ENCODE assay signal across 22 mouse cellular contexts in genomic region chr7:80775448-80775904, GRCm38 (mm10). TPM values are rescaled to one million over a fixed set of nuclear protein-coding genes. Genes with fewer than 3 reads are reported as not detected.
DNase-seq lines count a peak whose midpoint lies in the region; ATAC-seq and TF ChIP-seq lines count a peak whose summit lies in the region.
"Had no signal": no experiment of that assay in that cellular context is flagged by ENCODE, and none has a peak within 500 bp of the region (broad histone marks: within the 10 kb centered on the region; RNA-seq: fewer than 3 reads in every experiment).

No protein-coding gene starts in this region.

- DNase-seq in embryonic facial prominence, embryonic 10.5 days (ENCODE audit: low spot score): no peak
- no peak for DNase-seq in heart, embryonic 10.5 days (ENCODE audit: low spot score)
- no peak for DNase-seq in spleen, adult 2 months (ENCODE audit: low read depth in 1 of 2, low spot score in 2 of 2)
- DNase-seq in spleen, postnatal 10 days (ENCODE audit: low spot score in 2 of 2): no peak
- DNase-seq in stomach, postnatal 0 days (ENCODE audit: low spot score): no peak
- no peak for DNase-seq in lung, postnatal 36 days
- DNase-seq: adrenal gland, postnatal 14 days; cerebellum, adult 11-12 months; cerebellum, postnatal 14 days; embryo, embryonic 11 days; gastrocnemius, postnatal 36 days; kidney, adult 18-20 months; kidney, postnatal 14 days; lung, postnatal 10 days; retina, postnatal 1 day; thymus, adult 2 months had no signal

- no peak for TF ChIP-seq EP300 in stomach, postnatal 0 days (optimal IDR thresholded peaks at IDR 0.05)

- H3K9me3 ChIP-seq in embryonic facial prominence, embryonic 15.5 days (replicated peaks): no peaks in the 10 kb centered on the region
- H3K9me3 ChIP-seq in embryonic facial prominence, embryonic 10.5 days: no peaks in the 10 kb centered on the region
- H3K9me3 ChIP-seq in heart, embryonic 16.5 days (replicated peaks; ENCODE audit: control insufficient read depth, low read length): no peaks in the 10 kb centered on the region
- H3K9me3 ChIP-seq in heart, embryonic 10.5 days: no peaks in the 10 kb centered on the region
- H3K9me3 ChIP-seq in stomach, postnatal 0 days (ENCODE audit: control insufficient read depth, low read length): no peaks in the 10 kb centered on the region
- H3K9me3 ChIP-seq: heart, embryonic 12.5 days; limb, embryonic 12.5 days had no signal

- H3K4me3 ChIP-seq in embryonic facial prominence, embryonic 15.5 days (replicated peaks): no peak overlapping the region
- no peak overlapping the region for H3K4me3 ChIP-seq in embryonic facial prominence, embryonic 10.5 days
- H3K4me3 ChIP-seq in heart, embryonic 16.5 days (ENCODE audit: low read length): no peak overlapping the region
- H3K4me3 ChIP-seq in heart, embryonic 10.5 days: no peak overlapping the region
- no peak overlapping the region for H3K4me3 ChIP-seq in spleen, adult 2 months (ENCODE audit: extremely low read depth, insufficient read depth, insufficient read length)
- no peak overlapping the region for H3K4me3 ChIP-seq in stomach, postnatal 0 days (ENCODE audit: low read depth, low read length)
- H3K4me3 ChIP-seq: heart, embryonic 12.5 days; limb, embryonic 12.5 days had no signal

- no peak for TF ChIP-seq CTCF in spleen, adult 2 months (IDR thresholded peaks at IDR 0.05; ENCODE audit: extremely low read depth, insufficient read depth, insufficient read length, insufficient replicate concordance)
- no peak for TF ChIP-seq CTCF in stomach, postnatal 0 days (IDR thresholded peaks at IDR 0.05; ENCODE audit: low read depth)

- H3K4me2 ChIP-seq in embryonic facial prominence, embryonic 15.5 days (replicated peaks): no peak overlapping the region
- no peak overlapping the region for H3K4me2 ChIP-seq in heart, embryonic 16.5 days (ENCODE audit: low read depth, low read length)
- no peak overlapping the region for H3K4me2 ChIP-seq in stomach, postnatal 0 days (replicated peaks; ENCODE audit: low read depth)
- H3K4me2 ChIP-seq: heart, embryonic 12.5 days; limb, embryonic 12.5 days had no signal

- 0 out of 2 replicates have a peak overlapping the region, but pooled peaks have one; percentile 31 for H3K27ac ChIP-seq in embryonic facial prominence, embryonic 15.5 days (replicated peaks)
- no peak overlapping the region for H3K27ac ChIP-seq in embryonic facial prominence, embryonic 10.5 days (replicated peaks)
- 0 out of 2 replicates have a peak overlapping the region, but pooled peaks have one; percentile 34 for H3K27ac ChIP-seq in heart, embryonic 16.5 days (ENCODE audit: low read length)
- no peak overlapping the region for H3K27ac ChIP-seq in heart, embryonic 10.5 days
- H3K27ac ChIP-seq in spleen, adult 2 months (ENCODE audit: insufficient read depth, low read length): peak overlapping the region; percentile 75
- H3K27ac ChIP-seq in stomach, postnatal 0 days (replicated peaks): peak overlapping the region; percentile 35; the same call in 1 of the 2 replicates
- H3K27ac ChIP-seq: limb, embryonic 12.5 days; liver, embryonic 14.5 days had no signal

- no peak for TF ChIP-seq POLR2A in spleen, adult 2 months (IDR thresholded peaks at IDR 0.05; ENCODE audit: low read depth, low read length)

- peaks cover 35% of the 10 kb centered on the region for H3K4me1 ChIP-seq in embryonic facial prominence, embryonic 15.5 days
- H3K4me1 ChIP-seq in embryonic facial prominence, embryonic 10.5 days: peaks cover 6% of the 10 kb centered on the region; the same call in 1 of the 2 replicates
- peaks cover 31% of the 10 kb centered on the region for H3K4me1 ChIP-seq in heart, embryonic 16.5 days (ENCODE audit: control insufficient read depth, insufficient read depth, low read length)
- H3K4me1 ChIP-seq in heart, embryonic 10.5 days: peaks cover 28% of the 10 kb centered on the region
- H3K4me1 ChIP-seq in spleen, adult 2 months (ENCODE audit: control insufficient read depth, insufficient read depth, insufficient read length): peaks cover 48% of the 10 kb centered on the region
- H3K4me1 ChIP-seq in stomach, postnatal 0 days (replicated peaks; ENCODE audit: control insufficient read depth, insufficient read depth): peaks cover 5% of the 10 kb centered on the region; the same call in 1 of the 2 replicates

- H3K36me3 ChIP-seq in embryonic facial prominence, embryonic 15.5 days: no peaks in the 10 kb centered on the region
- H3K36me3 ChIP-seq in embryonic facial prominence, embryonic 10.5 days (replicated peaks): no peaks in the 10 kb centered on the region
- no peaks in the 10 kb centered on the region for H3K36me3 ChIP-seq in heart, embryonic 16.5 days (ENCODE audit: control insufficient read depth, insufficient read depth)
- H3K36me3 ChIP-seq in heart, embryonic 10.5 days: no peaks in the 10 kb centered on the region
- no peaks in the 10 kb centered on the region for H3K36me3 ChIP-seq in spleen, adult 2 months (ENCODE audit: control insufficient read depth, insufficient read depth, low read length)
- no peaks in the 10 kb centered on the region for H3K36me3 ChIP-seq in stomach, postnatal 0 days (ENCODE audit: control insufficient read depth, insufficient read depth, low read length)
- H3K36me3 ChIP-seq: heart, embryonic 12.5 days; limb, embryonic 12.5 days had no signal

- H3K9ac ChIP-seq in embryonic facial prominence, embryonic 15.5 days: no peak overlapping the region
- H3K9ac ChIP-seq in heart, embryonic 16.5 days (ENCODE audit: low read length): no peak overlapping the region
- no peak overlapping the region for H3K9ac ChIP-seq in stomach, postnatal 0 days (ENCODE audit: low read length)
- H3K9ac ChIP-seq: heart, embryonic 12.5 days; limb, embryonic 12.5 days; liver, embryonic 14.5 days had no signal

- no peak for ATAC-seq in embryonic facial prominence, embryonic 15.5 days (ENCODE audit: insufficient number of reproducible peaks, low FRiP score, low TSS enrichment, low read depth)
- no peak for ATAC-seq in heart, embryonic 16.5 days (replicated peaks; ENCODE audit: extremely low read depth, insufficient read depth, low FRiP score)
- no peak for ATAC-seq in stomach, postnatal 0 days (ENCODE audit: low FRiP score, low TSS enrichment)
- ATAC-seq: hindbrain, embryonic 16.5 days had no signal

- H3K27me3 ChIP-seq in embryonic facial prominence, embryonic 15.5 days: no peaks in the 10 kb centered on the region
- H3K27me3 ChIP-seq in embryonic facial prominence, embryonic 10.5 days (replicated peaks; ENCODE audit: low read depth, poor library complexity, severe bottlenecking): no peaks in the 10 kb centered on the region
- no peaks in the 10 kb centered on the region for H3K27me3 ChIP-seq in heart, embryonic 16.5 days (ENCODE audit: control insufficient read depth, insufficient read depth, low read length)
- H3K27me3 ChIP-seq in heart, embryonic 10.5 days (ENCODE audit: insufficient read depth, poor library complexity, severe bottlenecking): no peaks in the 10 kb centered on the region
- H3K27me3 ChIP-seq in spleen, adult 2 months (ENCODE audit: control insufficient read depth, insufficient read depth, low read length): no peaks in the 10 kb centered on the region
- no peaks in the 10 kb centered on the region for H3K27me3 ChIP-seq in stomach, postnatal 0 days (ENCODE audit: control insufficient read depth, insufficient read depth, low read length)
- H3K27me3 ChIP-seq: heart, embryonic 12.5 days; limb, embryonic 12.5 days had no signal

- 74% methylated on average over 10 of the region's 10 CpGs for WGBS in embryonic facial prominence, embryonic 15.5 days
- WGBS in embryonic facial prominence, embryonic 10.5 days: 85% methylated on average over 10 of the region's 10 CpGs
- WGBS in heart, embryonic 16.5 days: 69% methylated on average over 10 of the region's 10 CpGs
- 85% methylated on average over 10 of the region's 10 CpGs for WGBS in heart, embryonic 10.5 days
- 53% methylated on average over 10 of the region's 10 CpGs for WGBS in spleen, adult 2 months
- WGBS in stomach, postnatal 0 days: 72% methylated on average over 10 of the region's 10 CpGs

RNA-seq across cellular contexts. Expression of gene Iqgap1, which starts 50.3 kb away (rescaled TPM):
- 75.3 and 75.9 TPM in 2 replicates for polyA plus RNA-seq in embryonic facial prominence, embryonic 15.5 days (2015; fragmentation: Nextera tagmentation; extraction: Ambion mirVana)
- 29.2 and 29.3 TPM in 2 replicates for polyA plus RNA-seq in embryonic facial prominence, embryonic 10.5 days (2016; fragmentation: Nextera tagmentation; extraction: Ambion mirVana)
- polyA plus RNA-seq in heart, embryonic 16.5 days (2015; fragmentation: Nextera tagmentation; extraction: Ambion mirVana): 49.0 and 51.6 TPM in 2 replicates
- 37.7 and 39.5 TPM in 2 replicates for polyA plus RNA-seq in heart, embryonic 10.5 days (2016; fragmentation: Nextera tagmentation; extraction: Ambion mirVana)
- 55.9 and 70.9 TPM in 2 replicates for polyA plus RNA-seq in spleen, adult 2 months (2012; rRNA removed)
- polyA plus RNA-seq in stomach, postnatal 0 days (2015; fragmentation: Nextera tagmentation; extraction: Ambion mirVana): 52.8 and 58.0 TPM in 2 replicates

Comparison
In these comparisons a context has a peak if more than half of its experiments do, and no peak if none do; other contexts are left out.
1. H3K27ac ChIP-seq: peak in embryonic facial prominence, embryonic 15.5 days (single experiment), heart, embryonic 16.5 days (single experiment), spleen, adult 2 months (single experiment) and stomach, postnatal 0 days (single experiment); none in embryonic facial prominence, embryonic 10.5 days (single experiment) and heart, embryonic 10.5 days (single experiment).